Mouse (Mus musculus) ES-Bruce4 (cell line): ENCODE results near the gene Oscp1. TPM values are rescaled to one million over a fixed set of nuclear protein-coding genes. Genes with fewer than 3 reads are reported as not detected.

Experiments
- H3K27ac ChIP-seq: 2 replicates; pipeline ENCODE4 v1.5.1; 2012; ENCODE audit warnings: low read length, inconsistent platforms; ENCODE audit not compliant: insufficient read depth
- H3K27me3 ChIP-seq: 2 replicates; pipeline ENCODE4 v1.6.1; 2012; ENCODE audit warnings: mild to moderate bottlenecking, low read length, inconsistent platforms; ENCODE audit not compliant: control insufficient read depth, poor library complexity, insufficient read depth, severe bottlenecking
- H3K36me3 ChIP-seq: 2 replicates; pipeline ENCODE4 v1.6.1; 2012; ENCODE audit warnings: inconsistent platforms, mild to moderate bottlenecking, low read length, moderate library complexity; ENCODE audit not compliant: control insufficient read depth, poor library complexity, insufficient read depth, severe bottlenecking
- H3K4me1 ChIP-seq: one replicate; pipeline ENCODE4 v1.8.1; 2011; ENCODE audit warnings: low read length; ENCODE audit not compliant: control insufficient read depth, insufficient read depth
- H3K4me3 ChIP-seq: 2 replicates; pipeline ENCODE4 v1.5.1; 2011; ENCODE audit warnings: low read depth, mild to moderate bottlenecking, low read length
- H3K9ac ChIP-seq: 2 replicates; pipeline ENCODE4 v1.6.1; 2012; ENCODE audit warnings: low read depth, mild to moderate bottlenecking, inconsistent platforms; ENCODE audit not compliant: poor library complexity, severe bottlenecking
- H3K9me3 ChIP-seq: replicated peaks from 2 replicates; pipeline ENCODE4 v1.6.1; 2012; ENCODE audit warnings: mild to moderate bottlenecking, low read length, inconsistent platforms; ENCODE audit not compliant: control insufficient read depth, poor library complexity, insufficient read depth, severe bottlenecking
- CTCF ChIP-seq: IDR thresholded peaks from one replicate; pipeline ENCODE4 v1.8.1; 2011; ENCODE audit warnings: low read depth, low read length
- EP300 ChIP-seq: IDR thresholded peaks from 2 replicates; pipeline ENCODE4 v1.6.1; 2011; ENCODE audit warnings: low read depth, low read length; ENCODE audit not compliant: insufficient read depth
- POLR2A ChIP-seq: IDR thresholded peaks from one replicate; pipeline ENCODE4 v1.8.1; 2011; ENCODE audit warnings: low read length; ENCODE audit not compliant: insufficient read depth
- polyA plus RNA-seq: library from polyadenylated mRNA; stranded (reverse); fragments of >200 nt; gene quantifications from 2 replicates; pipeline ENCODE4 v1.2.4, GENCODE M21; 2011; ENCODE audit warnings: low read depth; ENCODE audit not compliant: missing spikeins, insufficient read depth, insufficient read length

The Oscp1 gene
- polyA plus RNA-seq, 1 experiment = 5.3 TPM

- H3K27me3 ChIP-seq = no peaks in the 10 kb centered on the region
- H3K9ac ChIP-seq = peak overlapping the region; percentile 72
- no peak for TF ChIP-seq EP300
- no peak for TF ChIP-seq POLR2A
- TF ChIP-seq CTCF = no peak
- H3K36me3 ChIP-seq = no peaks in the 10 kb centered on the region
- H3K4me3 ChIP-seq = peak overlapping the region; percentile 51
- H3K27ac ChIP-seq = no peak overlapping the region
- H3K4me1 ChIP-seq = no peaks in the 10 kb centered on the region
- H3K9me3 ChIP-seq = no peaks in the 10 kb centered on the region
Observed at GRCm38 (mm10) chr4:126104261-126105075, 46.1 kb downstream of the Oscp1 start.

- no peaks in the 10 kb centered on the region for H3K36me3 ChIP-seq
- H3K4me3 ChIP-seq = no peak overlapping the region
- no peak overlapping the region for H3K9ac ChIP-seq
- H3K27me3 ChIP-seq = no peaks in the 10 kb centered on the region
- TF ChIP-seq EP300 (no peak), POLR2A (no peak), CTCF (no peak)
- H3K4me1 ChIP-seq = no peaks in the 10 kb centered on the region
- no peaks in the 10 kb centered on the region for H3K9me3 ChIP-seq
- H3K27ac ChIP-seq = no peak overlapping the region
Observed at GRCm38 (mm10) chr4:126105131-126105783, 46.9 kb downstream of the Oscp1 start.

GRCm38 (mm10) chr4:126108061-126108740 lies 49.8 kb downstream of the Oscp1 start:
- Histone ChIP-seq H3K4me1 (peaks cover 2% of the 10 kb centered on the region), H3K27ac (no peak overlapping the region), H3K27me3 (no peaks in the 10 kb centered on the region), H3K36me3 (no peaks in the 10 kb centered on the region), H3K4me3 (no peak overlapping the region), H3K9ac (no peak overlapping the region), H3K9me3 (no peaks in the 10 kb centered on the region)
- TF ChIP-seq CTCF (no peak), EP300 (no peak), POLR2A (no peak)

GRCm38 (mm10) chr4:126109613-126110373 lies 51.4 kb downstream of the Oscp1 start:
- Histone ChIP-seq H3K36me3 (no peaks in the 10 kb centered on the region), H3K9ac (no peak overlapping the region), H3K27me3 (no peaks in the 10 kb centered on the region), H3K4me1 (peaks cover 2% of the 10 kb centered on the region), H3K4me3 (no peak overlapping the region), H3K9me3 (no peaks in the 10 kb centered on the region), H3K27ac (no peak overlapping the region)
- TF ChIP-seq CTCF = no peak
- no peak for TF ChIP-seq POLR2A
- TF ChIP-seq EP300 = no peak

- Histone ChIP-seq H3K4me3 (peak overlapping the region; percentile 19; the same call in 1 of the 2 replicates), H3K27ac (peak overlapping the region; percentile 20), H3K9me3 (no peaks in the 10 kb centered on the region), H3K4me1 (peaks cover 2% of the 10 kb centered on the region), H3K36me3 (no peaks in the 10 kb centered on the region), H3K9ac (no peak overlapping the region), H3K27me3 (no peaks in the 10 kb centered on the region)
- no peak for TF ChIP-seq EP300
- no peak for TF ChIP-seq CTCF
- no peak for TF ChIP-seq POLR2A
Observed at GRCm38 (mm10) chr4:126110374-126111152, 52.2 kb downstream of the Oscp1 start.
